Mouse (Mus musculus) forebrain, embryonic 13.5 days (tissue): Measurements from ENCODE around the gene Abat. TPM values are rescaled to one million over a fixed set of nuclear protein-coding genes. Genes with fewer than 3 reads are reported as not detected.
"Not testable (repeated sequence)": the region's sequence is repeated elsewhere in the genome, so short reads cannot be mapped to it uniquely, and the experiment has no call there.

Experiments used
- ATAC-seq: fragments of 200-750 bp; cut with Nextera tagmentation; 2 replicates; pipeline ENCODE4 v1.8.0; 2017
- H3K27ac ChIP-seq: fragments of 300-500 bp; sonication (generic); 2 replicates; pipeline ENCODE4 v1.5.1; 2015; ENCODE audit warnings: inconsistent platforms, mild to moderate bottlenecking, moderate library complexity
- H3K27me3 ChIP-seq: fragments of 300-500 bp; sonication (generic); 2 replicates; pipeline ENCODE4 v1.6.1; 2015; ENCODE audit warnings: mild to moderate bottlenecking, inconsistent platforms
- H3K36me3 ChIP-seq: fragments of 300-500 bp; sonication (generic); 2 replicates; pipeline ENCODE4 v1.6.1; 2015; ENCODE audit warnings: mild to moderate bottlenecking, inconsistent platforms; ENCODE audit not compliant: poor library complexity, severe bottlenecking
- H3K4me1 ChIP-seq: fragments of 300-500 bp; sonication (generic); 2 replicates; pipeline ENCODE4 v1.6.1; 2015; ENCODE audit warnings: inconsistent platforms
- H3K4me2 ChIP-seq: fragments of 300-500 bp; sonication (generic); 2 replicates; pipeline ENCODE4 v1.6.1; 2015; ENCODE audit warnings: inconsistent platforms, mild to moderate bottlenecking, moderate library complexity
- H3K4me3 ChIP-seq: fragments of 300-500 bp; sonication (generic); 2 replicates; pipeline ENCODE4 v1.5.1; 2015; ENCODE audit warnings: mild to moderate bottlenecking, inconsistent platforms
- H3K9ac ChIP-seq: fragments of 300-500 bp; sonication (generic); 2 replicates; pipeline ENCODE4 v1.6.1; 2015; ENCODE audit warnings: mild to moderate bottlenecking, inconsistent platforms
- H3K9me3 ChIP-seq: fragments of 300-500 bp; sonication (generic); replicated peaks from 2 replicates; pipeline ENCODE4 v1.6.1; 2016; ENCODE audit warnings: inconsistent platforms
- WGBS: fragments of 180-500 bp; shearing (Covaris S2); methylation state at CpG from one replicate; pipeline ENCODE4 v1.1.7; 2015; 5-methylcytosine and 5-hydroxymethylcytosine counted together
- polyA plus RNA-seq: library from polyadenylated mRNA; unstranded; fragments of >200 nt; fragmentation: Nextera tagmentation; extraction: Ambion mirVana; gene quantifications from 2 replicates; pipeline ENCODE4 v1.2.1, GENCODE M21; 2015

Gene Abat
- polyA plus RNA-seq, 1 experiment from 2014 or later, result 42.7 TPM

- H3K27ac ChIP-seq, result no peak overlapping the region
- peaks cover 32% of the 10 kb centered on the region for H3K27me3 ChIP-seq
- no peak for ATAC-seq
- 85% methylated on average over 11 of the region's 11 CpGs for WGBS
- no peaks in the 10 kb centered on the region; the same call in 1 of the 2 replicates for H3K9me3 ChIP-seq
- H3K4me1 ChIP-seq, result peaks cover 17% of the 10 kb centered on the region
- no peaks in the 10 kb centered on the region for H3K36me3 ChIP-seq
- H3K4me3 ChIP-seq, result no peak overlapping the region
- no peak overlapping the region for H3K9ac ChIP-seq
- H3K4me2 ChIP-seq, result no peak overlapping the region
Measured at GRCm38 (mm10) chr16:8534466-8535200, 21.4 kb downstream of the Abat start.

DNA sequence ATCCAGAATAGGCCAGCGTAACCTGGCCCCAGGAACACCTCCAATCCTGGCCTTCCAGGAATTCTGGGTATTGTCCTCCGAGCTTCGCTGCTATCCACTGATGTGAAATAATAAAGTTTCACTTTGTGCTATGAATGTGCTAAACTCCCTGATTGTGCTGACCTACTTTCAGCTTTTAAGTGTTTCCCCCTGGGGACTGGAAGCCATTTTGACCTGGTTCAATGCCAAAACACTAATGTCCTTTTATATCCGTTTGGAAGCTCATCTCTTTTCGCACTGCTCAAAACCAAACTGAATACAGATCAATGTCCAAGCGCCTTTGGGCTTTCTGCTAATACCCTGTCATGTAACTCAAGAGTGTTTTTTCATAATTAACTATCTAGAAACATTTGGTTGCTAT lies 22.2 kb downstream of the Abat start:
- Histone ChIP-seq H3K9me3 (no peaks in the 10 kb centered on the region; the same call in 1 of the 2 replicates), H3K9ac (no peak overlapping the region), H3K27me3 (peaks cover 25% of the 10 kb centered on the region), H3K36me3 (no peaks in the 10 kb centered on the region), H3K27ac (no peak overlapping the region), H3K4me2 (no peak overlapping the region), H3K4me3 (no peak overlapping the region), H3K4me1 (peaks cover 25% of the 10 kb centered on the region)
- 79% methylated on average over 6 of the region's 6 CpGs for WGBS
- ATAC-seq, result no peak

DNA sequence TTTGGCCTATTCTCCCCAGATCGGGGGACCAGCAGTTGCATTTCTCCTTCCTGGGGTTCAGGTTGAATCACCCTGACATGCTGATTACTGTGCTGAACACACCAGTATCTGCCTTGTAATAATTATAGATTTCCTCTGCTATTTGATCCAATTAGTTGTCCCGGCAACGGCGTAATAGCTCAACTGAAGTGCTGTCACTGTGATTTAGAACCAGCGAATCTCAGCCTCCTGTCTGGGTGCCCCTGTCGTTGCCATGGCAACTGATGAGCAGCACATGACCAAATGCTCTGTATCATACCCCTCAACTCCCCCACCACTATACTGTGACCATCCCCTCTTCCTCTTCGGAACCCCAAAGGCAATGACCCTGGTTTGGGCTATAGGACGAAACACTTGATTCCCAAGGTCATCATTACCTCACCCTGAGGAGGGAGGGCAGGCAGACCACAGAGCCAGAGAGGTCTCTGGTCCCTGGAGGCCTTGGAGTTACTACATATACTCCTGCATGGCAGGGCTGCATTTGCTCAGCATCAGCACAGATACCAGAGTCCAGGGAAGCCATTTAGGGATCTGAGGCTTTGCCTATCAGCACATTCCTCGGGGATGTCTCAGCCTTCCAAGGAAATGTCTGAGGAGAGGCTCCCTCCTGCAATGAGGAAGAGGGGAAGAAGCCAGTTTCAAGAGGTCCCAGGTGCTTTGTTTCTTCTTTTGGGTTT lies 26.1 kb downstream of the Abat start:
- Histone ChIP-seq H3K4me2 (peak overlapping the region; percentile 42), H3K27ac (peak overlapping the region; percentile 88), H3K4me3 (no peak overlapping the region), H3K36me3 (no peaks in the 10 kb centered on the region), H3K27me3 (peaks cover 4% of the 10 kb centered on the region; the same call in 1 of the 2 replicates), H3K4me1 (peaks cover 40% of the 10 kb centered on the region), H3K9me3 (no peaks in the 10 kb centered on the region), H3K9ac (no peak overlapping the region)
- peak; percentile 94 for ATAC-seq
- 29% methylated on average over 9 of the region's 9 CpGs for WGBS

- 34% methylated on average over 3 of the region's 3 CpGs for WGBS
- Histone ChIP-seq H3K4me2 (peak overlapping the region; percentile 42), H3K4me1 (peaks cover 40% of the 10 kb centered on the region), H3K9ac (peak overlapping the region; percentile 43), H3K4me3 (no peak overlapping the region), H3K27ac (peak overlapping the region; percentile 88), H3K27me3 (no peaks in the 10 kb centered on the region; the same call in 1 of the 2 replicates), H3K9me3 (no peaks in the 10 kb centered on the region), H3K36me3 (no peaks in the 10 kb centered on the region)
- ATAC-seq, result peak; percentile 78
Measured at GRCm38 (mm10) chr16:8540859-8541314, 27.7 kb downstream of the Abat start.

DNA sequence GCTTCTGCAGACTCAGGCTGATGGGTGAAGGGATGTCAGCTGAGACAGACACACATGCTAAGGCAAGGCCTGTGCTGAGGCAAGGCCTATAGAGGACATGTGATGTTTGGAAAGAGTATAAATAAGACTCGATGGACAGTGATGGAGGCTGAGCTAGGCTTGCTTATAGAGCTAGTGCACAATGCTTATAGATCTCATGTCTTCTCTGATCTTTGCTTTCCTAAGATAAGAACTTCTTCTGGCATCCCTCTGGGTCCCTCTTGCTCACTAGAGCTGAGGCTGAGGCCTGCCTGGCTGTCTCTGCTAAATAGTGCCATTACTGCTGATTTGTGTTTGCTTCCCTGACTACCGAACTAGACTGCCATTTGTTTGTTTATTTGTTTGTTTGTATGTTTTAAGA lies 34.6 kb downstream of the Abat start:
- no peak overlapping the region for H3K9ac ChIP-seq
- WGBS, result 93% methylated on average over 2 of the region's 2 CpGs

GRCm38 (mm10) chr16:8549506-8549905 lies 36.3 kb downstream of the Abat start:
- Histone ChIP-seq H3K4me1 (no peaks in the 10 kb centered on the region), H3K4me3 (no peak overlapping the region), H3K27me3 (no peaks in the 10 kb centered on the region), H3K27ac (no peak overlapping the region), H3K9me3 (no peaks in the 10 kb centered on the region), H3K9ac (no peak overlapping the region), H3K36me3 (peaks cover 3% of the 10 kb centered on the region), H3K4me2 (no peak overlapping the region)
- no peak for ATAC-seq
- WGBS, result 70% methylated on average over 9 of the region's 9 CpGs

More for the DNA sequence above, 34.6 kb downstream of the Abat start:
- Histone ChIP-seq H3K9me3 (no peaks in the 10 kb centered on the region), H3K4me2 (no peak overlapping the region), H3K4me1 (no peaks in the 10 kb centered on the region), H3K36me3 (peaks cover 3% of the 10 kb centered on the region), H3K27me3 (no peaks in the 10 kb centered on the region; the same call in 1 of the 2 replicates), H3K4me3 (no peak overlapping the region), H3K27ac (no peak overlapping the region)
- no peak for ATAC-seq

GRCm38 (mm10) chr16:8554351-8554750 lies 41.1 kb downstream of the Abat start:
- H3K4me1 ChIP-seq, result no peaks in the 10 kb centered on the region
- 88% methylated on average over 3 of the region's 3 CpGs for WGBS
- ATAC-seq, result no peak

GRCm38 (mm10) chr16:8554751-8555150 lies 41.5 kb downstream of the Abat start:
- not testable (repeated sequence) for H3K36me3 ChIP-seq, H3K9ac ChIP-seq, ATAC-seq, H3K27me3 ChIP-seq, H3K4me2 ChIP-seq, H3K4me3 ChIP-seq, H3K27ac ChIP-seq, H3K4me1 ChIP-seq, H3K9me3 ChIP-seq
- 89% methylated on average over 2 of the region's 2 CpGs for WGBS

More at GRCm38 (mm10) chr16:8554351-8554750, 41.1 kb downstream of the Abat start:
- Histone ChIP-seq H3K9me3 (peaks cover 10% of the 10 kb centered on the region), H3K4me3 (no peak overlapping the region), H3K27me3 (no peaks in the 10 kb centered on the region), H3K36me3 (no peaks in the 10 kb centered on the region), H3K4me2 (no peak overlapping the region), H3K9ac (no peak overlapping the region), H3K27ac (no peak overlapping the region)

GRCm38 (mm10) chr16:8555371-8555770 lies 42.1 kb downstream of the Abat start:
- not testable (repeated sequence) for H3K9ac ChIP-seq, H3K4me2 ChIP-seq, ATAC-seq, H3K4me3 ChIP-seq, H3K27ac ChIP-seq, H3K36me3 ChIP-seq, H3K27me3 ChIP-seq, H3K4me1 ChIP-seq
- peaks cover 15% of the 10 kb centered on the region for H3K9me3 ChIP-seq
- WGBS, result 77% methylated on average over 3 of the region's 3 CpGs

DNA sequence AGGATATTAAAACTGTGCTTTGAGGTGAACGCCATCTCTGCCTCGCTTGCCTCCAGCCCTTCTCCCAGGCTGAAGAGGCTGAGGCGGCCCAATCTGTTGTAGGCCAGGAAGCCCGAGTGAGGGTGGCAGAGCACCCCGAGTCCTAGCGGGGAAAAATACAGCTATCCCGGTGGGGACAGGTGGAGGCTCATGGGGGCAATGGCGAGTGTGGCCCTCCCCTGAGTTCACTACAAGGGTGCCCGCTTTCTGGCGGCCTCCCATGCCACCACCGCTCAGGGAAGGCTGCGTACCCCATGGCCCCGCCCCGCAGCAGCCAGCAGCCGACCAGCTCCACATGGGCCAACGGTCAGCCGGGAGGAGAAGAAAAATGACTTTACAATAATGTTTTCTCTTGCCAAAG lies 46.9 kb downstream of the Abat start:
- no peak overlapping the region for H3K27ac ChIP-seq
- H3K9me3 ChIP-seq, result peaks cover 15% of the 10 kb centered on the region
- no peak for ATAC-seq
- H3K4me1 ChIP-seq, result no peaks in the 10 kb centered on the region
- H3K9ac ChIP-seq, result no peak overlapping the region
- no peak overlapping the region for H3K4me3 ChIP-seq
- H3K36me3 ChIP-seq, result peaks cover 3% of the 10 kb centered on the region; the same call in 1 of the 2 replicates
- no peaks in the 10 kb centered on the region for H3K27me3 ChIP-seq
- H3K4me2 ChIP-seq, result no peak overlapping the region
- WGBS, result 96% methylated on average over 17 of the region's 17 CpGs

DNA sequence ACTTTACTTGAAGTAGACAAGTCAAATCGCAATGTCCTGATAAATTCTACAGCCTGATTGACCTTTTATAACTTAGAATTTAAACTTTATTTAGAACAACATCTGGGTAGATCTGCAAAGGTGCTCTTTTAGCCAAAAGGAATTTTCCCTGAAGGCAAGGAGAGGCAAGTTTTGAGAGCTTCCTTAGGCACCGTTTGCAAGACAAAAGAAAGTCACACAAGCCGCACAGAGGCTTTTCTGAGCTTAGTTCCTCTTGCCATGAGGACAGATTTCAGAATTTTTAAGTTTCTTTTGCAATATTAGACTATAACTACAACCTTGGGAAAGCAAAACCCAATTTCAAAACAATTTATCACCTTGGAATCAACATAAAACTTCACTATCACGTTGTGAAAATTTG lies 47.9 kb downstream of the Abat start:
- not testable (repeated sequence) for H3K36me3 ChIP-seq, ATAC-seq, H3K27me3 ChIP-seq, H3K4me2 ChIP-seq, H3K4me3 ChIP-seq, H3K4me1 ChIP-seq, H3K27ac ChIP-seq, H3K9ac ChIP-seq
- 45% methylated on average over 4 of the region's 4 CpGs for WGBS
- H3K9me3 ChIP-seq, result peaks cover 15% of the 10 kb centered on the region

- not testable (repeated sequence) for H3K27ac ChIP-seq, H3K27me3 ChIP-seq, H3K4me3 ChIP-seq, H3K36me3 ChIP-seq, ATAC-seq, H3K4me2 ChIP-seq, H3K9ac ChIP-seq
- WGBS, result 46% methylated on average over 4 of the region's 4 CpGs
- peaks cover 16% of the 10 kb centered on the region for H3K4me1 ChIP-seq
- H3K9me3 ChIP-seq, result peaks cover 15% of the 10 kb centered on the region
Measured at GRCm38 (mm10) chr16:8561856-8562255, 48.6 kb downstream of the Abat start.
